Mouse (Mus musculus) right cerebral cortex, postnatal 10 days (tissue): Measurements from ENCODE around the gene Rabgap1l.

Experiments
- DNase-seq, 2 experiments: peaks; one replicate each; pipeline ENCODE4 v3.0.0; 2021; ENCODE audit warnings: low spot score in 2 of 2

Gene Rabgap1l

DNA sequence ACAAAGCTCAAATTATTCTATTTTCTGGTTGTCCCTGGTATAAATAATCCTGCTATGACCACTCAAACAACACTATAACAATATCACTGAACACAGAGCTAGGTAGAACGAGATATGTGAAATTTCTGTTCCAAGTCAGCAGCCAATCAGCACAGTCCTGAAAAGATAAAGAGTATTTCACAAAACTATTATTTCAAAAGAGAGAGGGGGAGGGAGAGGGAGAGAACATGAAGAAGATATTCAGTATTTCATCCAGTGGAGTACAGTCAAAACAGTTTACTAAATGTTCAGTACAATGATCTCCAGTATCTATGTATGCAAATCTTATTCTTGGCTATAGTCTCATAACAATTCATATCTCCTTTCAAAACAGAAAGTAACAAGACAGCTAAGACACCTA lies 5.1 kb downstream of the Rabgap1l start:
- no peak for DNase-seq

GRCm38 (mm10) chr1:160787164-160787563 lies 5.8 kb downstream of the Rabgap1l start:
- no peak for DNase-seq

- DNase-seq, result no peak
Observed at GRCm38 (mm10) chr1:160786571-160786970, 6.4 kb downstream of the Rabgap1l start.

GRCm38 (mm10) chr1:160785681-160786225 lies 7.3 kb downstream of the Rabgap1l start:
- no peak for DNase-seq

DNA sequence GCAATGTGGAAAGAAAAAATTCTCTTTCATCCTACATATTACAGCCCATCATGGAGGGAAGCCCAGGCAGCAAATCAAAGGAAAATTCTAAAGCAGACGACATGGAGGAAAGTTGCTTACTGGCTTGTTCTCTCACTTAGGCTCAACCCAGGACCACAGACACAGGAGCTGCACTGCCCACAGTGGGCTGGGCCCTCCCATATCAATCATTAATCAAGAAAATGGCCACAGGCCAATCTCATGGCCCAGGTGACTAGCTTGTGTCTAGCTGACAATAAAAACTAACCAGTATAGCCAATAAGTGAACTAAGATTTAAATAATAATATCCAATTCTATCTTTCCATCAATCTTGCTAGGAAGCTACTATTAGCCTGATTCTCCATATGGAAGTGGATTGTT lies 8.9 kb downstream of the Rabgap1l start:
- DNase-seq, result no peak

- no peak for DNase-seq
Observed at GRCm38 (mm10) chr1:160774166-160774565, 18.8 kb downstream of the Rabgap1l start.

DNA sequence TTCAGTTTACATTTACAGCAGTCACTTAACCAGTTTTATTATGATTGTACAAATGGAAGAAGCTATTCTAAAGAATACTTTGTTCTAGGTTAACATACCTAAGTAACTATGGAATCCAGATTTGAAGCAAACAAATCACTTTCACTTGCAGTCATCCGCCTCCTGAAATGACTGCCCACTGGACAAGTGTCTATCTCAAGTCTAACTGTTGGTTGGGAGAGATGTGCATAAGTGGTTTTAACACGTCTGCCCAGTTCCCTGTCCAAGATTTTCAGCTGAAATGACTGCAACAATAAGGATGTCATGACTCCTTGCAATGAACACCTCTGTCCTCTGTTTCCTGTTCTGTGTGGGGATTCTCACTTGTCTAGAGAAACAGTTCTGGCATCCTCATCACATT lies 27.4 kb downstream of the Rabgap1l start:
- no peak for DNase-seq

DNA sequence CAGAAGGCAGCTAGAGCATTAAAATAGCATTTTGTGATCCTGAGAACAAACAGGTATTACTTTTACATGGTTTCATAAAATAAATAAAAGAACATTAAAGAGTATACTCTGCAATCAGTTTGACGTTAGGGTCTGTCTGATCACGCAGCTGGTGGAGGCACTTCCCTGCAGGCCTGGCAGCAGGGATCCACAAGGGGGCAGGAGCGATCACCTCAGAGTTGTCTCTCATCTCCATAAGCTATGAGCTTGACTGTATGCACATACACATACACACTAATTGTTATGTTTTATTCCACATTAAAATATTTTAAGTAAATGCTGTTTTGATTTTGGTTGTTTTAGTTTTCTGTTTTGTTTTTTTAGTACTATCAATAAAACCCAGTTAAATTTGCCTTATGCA lies 34.8 kb downstream of the Rabgap1l start:
- DNase-seq, result peak; percentile 36 to 56

DNA sequence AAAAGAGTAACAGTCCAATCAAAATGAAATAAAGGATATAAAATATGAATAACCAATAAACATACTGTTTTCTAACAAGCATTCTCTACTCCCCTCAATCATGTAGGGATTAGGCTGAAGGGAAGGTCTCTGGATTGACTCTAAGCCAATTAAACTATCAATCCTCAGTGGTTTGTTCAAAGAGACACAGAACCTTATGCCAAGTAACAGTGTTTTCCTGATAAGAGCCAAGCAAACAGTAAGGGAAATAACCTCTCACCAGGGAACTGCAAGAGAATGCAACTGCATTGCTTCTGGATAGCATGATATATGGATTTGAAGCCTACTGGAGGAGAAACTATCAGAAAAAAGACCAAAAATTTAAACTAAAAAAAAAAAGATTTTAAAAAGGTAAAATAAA lies 37.7 kb downstream of the Rabgap1l start:
- no peak for DNase-seq

- no peak for DNase-seq
Observed at GRCm38 (mm10) chr1:160750629-160751028, 42.4 kb downstream of the Rabgap1l start.

DNA sequence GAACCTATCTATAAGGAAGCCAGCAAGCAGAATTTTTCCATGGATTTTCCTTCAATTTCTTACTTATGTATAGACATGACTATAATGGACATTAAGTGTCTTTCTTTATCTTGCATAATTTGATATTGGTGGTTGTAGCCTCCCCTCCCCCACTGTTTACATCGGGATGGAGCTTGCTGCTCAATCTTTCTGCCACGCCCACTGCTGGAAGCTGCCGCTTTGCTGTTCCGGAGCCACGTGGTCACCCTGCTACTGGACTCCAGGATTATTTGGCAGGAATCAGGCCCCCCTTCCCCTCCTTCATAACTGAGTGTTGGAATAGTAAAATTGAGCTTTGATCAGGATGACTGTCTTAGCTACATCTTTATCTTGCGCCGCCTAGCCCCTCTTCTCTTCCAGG lies 46.2 kb downstream of the Rabgap1l start:
- no peak for DNase-seq

- DNase-seq, result no peak
Observed at GRCm38 (mm10) chr1:160745238-160745930, 47.6 kb downstream of the Rabgap1l start.

GRCm38 (mm10) chr1:160744009-160744408 lies 49.0 kb downstream of the Rabgap1l start:
- no peak for DNase-seq

GRCm38 (mm10) chr1:160743229-160743628 lies 49.8 kb downstream of the Rabgap1l start:
- peak; percentile 49 to 67 for DNase-seq

GRCm38 (mm10) chr1:160740650-160741049 lies 52.4 kb downstream of the Rabgap1l start:
- no peak for DNase-seq

- DNase-seq, result no peak
Observed at GRCm38 (mm10) chr1:160734743-160735142, 58.3 kb downstream of the Rabgap1l start.

- no peak for DNase-seq
Observed at GRCm38 (mm10) chr1:160729944-160730343, 63.1 kb downstream of the Rabgap1l start.

GRCm38 (mm10) chr1:160717742-160718141 lies 75.3 kb downstream of the Rabgap1l start:
- no peak for DNase-seq

DNA sequence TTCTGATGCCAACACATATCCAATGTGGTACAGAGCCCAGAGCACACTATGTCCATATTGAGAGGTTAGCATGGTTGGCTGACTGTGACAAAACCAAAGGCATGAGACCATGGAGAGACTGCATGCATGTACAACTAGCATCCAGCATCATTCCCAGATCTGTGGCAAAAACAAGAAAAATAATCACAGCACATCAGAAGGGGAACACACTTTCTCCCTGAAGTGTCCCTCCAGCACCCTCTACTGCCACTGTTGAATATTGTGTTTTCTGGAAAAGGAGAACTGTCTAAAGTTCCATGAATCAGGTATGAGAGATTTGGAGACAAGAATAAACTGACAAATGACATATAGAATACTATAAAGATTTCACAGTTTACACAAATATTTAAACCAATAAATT lies 78.3 kb downstream of the Rabgap1l start:
- DNase-seq, result peak; percentile 34 to 44

- no peak for DNase-seq
Observed at GRCm38 (mm10) chr1:160713887-160714286, 79.1 kb downstream of the Rabgap1l start.

DNA sequence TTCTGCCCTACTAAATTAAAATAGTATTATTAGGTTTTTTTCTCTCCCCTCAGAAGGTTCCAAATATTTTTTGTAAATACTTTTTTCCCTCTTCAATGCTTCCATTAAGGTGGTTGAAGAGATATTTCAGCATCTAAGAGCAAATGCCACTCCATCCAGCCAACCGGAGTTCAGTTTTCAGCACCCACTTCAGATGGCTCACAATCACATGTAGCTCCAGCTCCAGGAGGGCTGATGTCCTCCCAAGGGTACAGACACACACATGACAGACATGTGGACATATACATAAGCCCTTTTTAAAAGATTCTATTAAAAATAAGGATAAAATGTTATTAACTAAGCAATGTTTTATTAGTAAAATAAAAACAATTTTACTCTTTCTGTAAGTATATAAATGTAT lies 79.6 kb downstream of the Rabgap1l start:
- DNase-seq, result no peak

DNA sequence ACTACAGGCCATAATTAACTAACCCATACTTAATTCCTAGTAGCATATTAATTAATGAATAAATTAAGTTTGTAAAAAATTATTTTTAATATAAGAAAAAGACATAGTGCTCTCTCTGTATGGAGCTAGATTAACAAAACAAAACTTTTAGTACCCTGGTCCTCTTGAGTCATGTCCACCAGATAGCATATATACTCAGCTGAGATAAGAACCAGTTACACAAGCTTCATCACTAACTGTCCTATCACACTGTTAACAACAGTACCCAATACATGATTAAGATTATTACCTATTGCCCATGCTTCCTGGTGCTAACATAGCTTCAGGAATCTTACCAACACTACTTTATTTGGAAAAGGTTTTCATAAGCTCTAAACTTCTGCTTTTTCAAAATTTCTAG lies 82.5 kb downstream of the Rabgap1l start:
- DNase-seq, result no peak

GRCm38 (mm10) chr1:160704596-160704995 lies 88.4 kb downstream of the Rabgap1l start:
- no peak for DNase-seq

- no peak for DNase-seq
Observed at GRCm38 (mm10) chr1:160703813-160704212, 89.2 kb downstream of the Rabgap1l start.
